Mouse (Mus musculus) forebrain, embryonic 11.5 days (tissue): ENCODE data around the gene Tmem88b. TPM values are rescaled to one million over a fixed set of nuclear protein-coding genes. Genes with fewer than 3 reads are reported as not detected.

ENCODE experiments used
- ATAC-seq: fragments of 200-750 bp; cut with Nextera tagmentation; replicated peaks from 2 replicates; pipeline ENCODE4 v1.8.0; 2017; ENCODE audit warnings: moderate TSS enrichment; ENCODE audit not compliant: low FRiP score
- DNase-seq: peaks from one replicate; pipeline ENCODE4 v3.0.0-alpha.2; 2017; ENCODE audit warnings: low spot score
- H3K27ac ChIP-seq: fragments of 300-500 bp; sonication (generic); 2 replicates; pipeline ENCODE4 v1.5.1; 2014; ENCODE audit warnings: low read depth, low read length
- H3K27me3 ChIP-seq: fragments of 300-500 bp; sonication (generic); 2 replicates; pipeline ENCODE4 v1.6.1; 2014; ENCODE audit warnings: mild to moderate bottlenecking, low read length, mixed read lengths; ENCODE audit not compliant: control insufficient read depth, insufficient read depth
- H3K36me3 ChIP-seq: fragments of 300-500 bp; sonication (generic); 2 replicates; pipeline ENCODE4 v1.6.1; 2014; ENCODE audit warnings: mild to moderate bottlenecking, low read length, moderate library complexity, mixed read lengths; ENCODE audit not compliant: control insufficient read depth, insufficient read depth
- H3K4me1 ChIP-seq: fragments of 300-500 bp; sonication (generic); replicated peaks from 2 replicates; pipeline ENCODE4 v1.6.1; 2014; ENCODE audit warnings: low read length, mixed read lengths; ENCODE audit not compliant: control insufficient read depth, insufficient read depth
- H3K4me2 ChIP-seq: fragments of 300-500 bp; sonication (generic); 2 replicates; pipeline ENCODE4 v1.6.1; 2014; ENCODE audit warnings: low read depth, mild to moderate bottlenecking, low read length, moderate library complexity, mixed read lengths; ENCODE audit not compliant: severe bottlenecking
- H3K4me3 ChIP-seq: fragments of 300-500 bp; sonication (generic); 2 replicates; pipeline ENCODE4 v1.5.1; 2014; ENCODE audit warnings: low read depth, low read length
- H3K9ac ChIP-seq: fragments of 300-500 bp; sonication (generic); 2 replicates; pipeline ENCODE4 v1.6.1; 2014; ENCODE audit warnings: low read length
- H3K9me3 ChIP-seq: fragments of 300-500 bp; sonication (generic); 2 replicates; pipeline ENCODE4 v1.6.1; 2016; ENCODE audit warnings: low read length, mixed read lengths; ENCODE audit not compliant: control insufficient read depth
- WGBS: fragments of 180-500 bp; shearing (Covaris S2); extraction: QIAGEN DNeasy Blood & Tissue Kit; methylation state at CpG from one replicate; pipeline ENCODE4 v1.1.7; 2014; 5-methylcytosine and 5-hydroxymethylcytosine counted together
- polyA plus RNA-seq: library from polyadenylated mRNA; unstranded; fragments of >200 nt; fragmentation: Nextera tagmentation; extraction: Ambion mirVana; gene quantifications from 2 replicates; pipeline ENCODE4 v1.2.1, GENCODE M21; 2014

Tmem88b gene
- polyA plus RNA-seq = 0.15 and 0.43 TPM in 2 replicates

DNA sequence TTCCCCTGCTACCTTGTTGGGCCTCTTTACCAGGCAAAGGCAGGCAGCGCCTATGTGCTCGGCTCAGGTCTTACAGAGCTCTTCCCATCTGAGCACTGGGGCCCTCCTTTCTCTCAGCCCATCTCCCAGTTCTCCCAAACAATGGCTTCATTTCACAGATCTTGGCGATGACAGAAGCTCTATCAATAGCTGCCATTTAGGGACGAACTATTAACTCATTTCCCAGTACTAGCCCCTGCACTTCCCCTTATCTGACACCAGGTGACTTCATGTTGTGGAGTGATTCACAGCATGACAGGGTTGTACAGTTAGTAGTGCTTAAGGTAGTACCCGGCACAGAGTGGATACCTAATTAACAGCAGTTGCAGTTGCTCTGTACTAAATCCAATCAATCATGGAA, at the start of gene Tmem88b:
TSS of gene Tmem88b (minus strand) at position 56 of the 400 bp plus-strand sequence.
- H3K27ac ChIP-seq = no peak within 1 kb of the TSS
- DNase-seq (no peak), ATAC-seq (no peak)
- H3K27me3 ChIP-seq = no peaks in the 10 kb centered on the region
- H3K4me1 ChIP-seq = no peaks in the 10 kb centered on the region; the same call in 1 of the 2 replicates
- peak within 1 kb of the TSS; percentile 54 for H3K4me3 ChIP-seq
- no peaks in the 10 kb centered on the region for H3K9me3 ChIP-seq
- H3K9ac ChIP-seq = peak within 1 kb of the TSS; percentile 85
- H3K36me3 ChIP-seq = no peaks in the 10 kb centered on the region
- WGBS = 74% methylated on average over 5 of the region's 5 CpGs
- peak within 1 kb of the TSS; percentile 78; the same call in 1 of the 2 replicates for H3K4me2 ChIP-seq

DNA sequence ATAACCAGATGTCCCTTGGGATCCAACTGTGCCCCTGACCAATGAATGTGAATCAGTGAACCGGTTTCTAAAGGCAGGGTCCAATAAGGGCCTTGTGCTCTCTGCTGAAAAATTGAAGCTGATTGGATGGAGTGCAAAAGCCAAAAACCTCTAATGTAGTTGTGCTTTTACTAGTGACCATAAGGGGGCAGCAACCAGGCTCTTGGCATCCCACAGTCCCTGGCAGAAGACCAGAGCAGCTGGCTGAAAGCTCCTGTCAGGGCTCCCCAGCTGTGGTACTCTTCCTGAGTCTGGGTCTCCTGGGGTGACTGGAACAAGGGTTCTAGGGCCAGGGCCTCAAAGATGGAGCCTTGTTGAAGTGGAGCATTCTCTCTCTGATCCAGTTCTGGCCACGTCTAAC, 48.2 kb upstream of the Tmem88b start:
- H3K36me3 ChIP-seq = no peaks in the 10 kb centered on the region; the same call in 1 of the 2 replicates
- ATAC-seq = peak; percentile 15
- no peak overlapping the region for H3K9ac ChIP-seq
- WGBS = 40% methylated on average over 2 of the region's 2 CpGs
- no peak overlapping the region for H3K27ac ChIP-seq
- no peak overlapping the region for H3K4me3 ChIP-seq
- peaks cover 12% of the 10 kb centered on the region for H3K4me1 ChIP-seq
- no peaks in the 10 kb centered on the region for H3K27me3 ChIP-seq
- peak; percentile 79 for DNase-seq
- H3K9me3 ChIP-seq = no peaks in the 10 kb centered on the region
- H3K4me2 ChIP-seq = no peak overlapping the region

GRCm38 (mm10) chr4:155833234-155833633, 47.6 kb upstream of the Tmem88b start:
- H3K27ac ChIP-seq = no peak overlapping the region
- H3K4me3 ChIP-seq = no peak overlapping the region
- ATAC-seq (no peak), DNase-seq (no peak)
- H3K9me3 ChIP-seq = no peaks in the 10 kb centered on the region
- no peaks in the 10 kb centered on the region for H3K27me3 ChIP-seq
- no peaks in the 10 kb centered on the region; the same call in 1 of the 2 replicates for H3K36me3 ChIP-seq
- H3K9ac ChIP-seq = no peak overlapping the region
- H3K4me2 ChIP-seq = no peak overlapping the region
- whole genome bisulfite sequencing = 83% methylated on average over 4 of the region's 4 CpGs
- H3K4me1 ChIP-seq = peaks cover 12% of the 10 kb centered on the region

DNA sequence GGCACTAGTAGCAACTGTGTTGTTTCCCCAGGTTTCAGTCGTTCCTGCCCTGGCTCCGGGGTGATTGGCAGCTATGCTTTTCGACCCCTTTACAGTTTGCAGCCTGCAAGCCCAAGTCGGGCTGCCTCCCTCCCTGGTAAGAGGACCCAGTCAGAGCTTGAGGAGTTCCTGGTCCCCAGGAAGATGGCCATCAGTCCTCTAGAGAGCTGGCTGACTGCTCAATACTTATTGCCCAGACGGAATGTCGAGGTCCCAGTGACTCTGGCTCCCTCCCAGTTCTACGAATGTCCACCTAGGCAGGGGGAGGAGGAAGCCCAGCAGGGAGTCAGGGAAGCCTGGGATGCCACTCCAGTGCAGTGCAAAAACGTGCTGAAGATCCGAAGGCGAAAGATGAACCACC, 46.6 kb upstream of the Tmem88b start:
- Histone ChIP-seq H3K27ac (no peak overlapping the region), H3K36me3 (no peaks in the 10 kb centered on the region; the same call in 1 of the 2 replicates), H3K9me3 (no peaks in the 10 kb centered on the region), H3K4me2 (peak overlapping the region; percentile 97), H3K4me1 (peaks cover 12% of the 10 kb centered on the region), H3K4me3 (peak overlapping the region; percentile 87), H3K9ac (peak overlapping the region; percentile 88), H3K27me3 (no peaks in the 10 kb centered on the region)
- no peak for ATAC-seq
- 56% methylated on average over 10 of the region's 10 CpGs for WGBS
- DNase-seq = no peak

- no peak for ATAC-seq
Observed at GRCm38 (mm10) chr4:155831831-155832230, 46.2 kb upstream of the Tmem88b start.

GRCm38 (mm10) chr4:155831205-155831766, 45.6 kb upstream of the Tmem88b start, which contains the start of gene Aurkaip1:
Gene Aurkaip1 (plus strand): TSS chr4:155831272.
- Histone ChIP-seq H3K36me3 (peaks cover 4% of the 10 kb centered on the region; the same call in 1 of the 2 replicates), H3K27me3 (no peaks in the 10 kb centered on the region), H3K4me3 (peak within 1 kb of the TSS; percentile 87), H3K4me2 (peak within 1 kb of the TSS; percentile 97), H3K9me3 (no peaks in the 10 kb centered on the region), H3K27ac (peak within 1 kb of the TSS; percentile 79), H3K4me1 (peaks cover 12% of the 10 kb centered on the region), H3K9ac (peak within 1 kb of the TSS; percentile 88)
- ATAC-seq (peak; percentile 94), DNase-seq (peak; percentile 98)
- WGBS = under 1% methylated on average over 49 of the region's 49 CpGs

More at GRCm38 (mm10) chr4:155831831-155832230, 46.2 kb upstream of the Tmem88b start:
- no peaks in the 10 kb centered on the region for H3K27me3 ChIP-seq
- peaks cover 2% of the 10 kb centered on the region; the same call in 1 of the 2 replicates for H3K36me3 ChIP-seq
- 1% methylated on average over 25 of the region's 25 CpGs for WGBS
- H3K4me1 ChIP-seq = peaks cover 12% of the 10 kb centered on the region
- peak overlapping the region; percentile 88 for H3K9ac ChIP-seq
- no peaks in the 10 kb centered on the region for H3K9me3 ChIP-seq
- H3K4me3 ChIP-seq = peak overlapping the region; percentile 87
- H3K4me2 ChIP-seq = peak overlapping the region; percentile 97
- peak; percentile 67 for DNase-seq
- peak overlapping the region; percentile 79 for H3K27ac ChIP-seq

GRCm38 (mm10) chr4:155830596-155830995, 44.9 kb upstream of the Tmem88b start:
- Histone ChIP-seq H3K4me2 (peak overlapping the region; percentile 97; the same call in 1 of the 2 replicates), H3K36me3 (peaks cover 4% of the 10 kb centered on the region; the same call in 1 of the 2 replicates), H3K4me3 (peak overlapping the region; percentile 87), H3K27ac (peak overlapping the region; percentile 79; the same call in 1 of the 2 replicates), H3K27me3 (no peaks in the 10 kb centered on the region), H3K9me3 (no peaks in the 10 kb centered on the region), H3K4me1 (peaks cover 12% of the 10 kb centered on the region), H3K9ac (no peak overlapping the region; the same call in 1 of the 2 replicates)
- ATAC-seq (no peak), DNase-seq (no peak)
- 57% methylated on average over 8 of the region's 8 CpGs for WGBS

DNA sequence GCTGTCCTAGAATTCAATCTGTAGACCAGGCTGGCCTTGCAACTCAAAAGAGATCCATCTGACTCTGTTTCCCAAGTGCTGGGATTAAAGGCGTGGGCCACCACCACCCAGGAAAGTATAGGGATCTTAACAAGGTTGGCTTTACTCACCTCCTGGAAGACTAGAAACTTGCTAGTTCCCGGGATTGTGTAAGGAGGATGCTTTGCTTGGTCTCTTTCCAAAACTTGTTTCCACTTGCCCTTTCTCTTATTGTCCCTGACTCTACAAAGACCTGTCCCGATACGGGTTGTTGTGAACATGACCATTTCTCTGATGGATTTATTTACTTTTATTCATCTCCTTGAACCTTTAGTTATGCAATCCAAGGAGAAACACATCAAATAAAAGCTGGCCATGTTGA, 44.2 kb upstream of the Tmem88b start:
- ATAC-seq (no peak), DNase-seq (no peak)
- no peaks in the 10 kb centered on the region for H3K9me3 ChIP-seq
- H3K27ac ChIP-seq = no peak overlapping the region
- peaks cover 11% of the 10 kb centered on the region; the same call in 1 of the 2 replicates for H3K36me3 ChIP-seq
- WGBS = 95% methylated on average over 4 of the region's 4 CpGs
- H3K4me1 ChIP-seq = peaks cover 12% of the 10 kb centered on the region
- H3K27me3 ChIP-seq = no peaks in the 10 kb centered on the region
- H3K4me2 ChIP-seq = no peak overlapping the region
- no peak overlapping the region for H3K9ac ChIP-seq
- H3K4me3 ChIP-seq = no peak overlapping the region
